Mouse (Mus musculus): ENCODE measurements at regions not wholly inside any gene's neighbourhood (a gene's known extent, or its start where the extent isn't known, plus 50 kb on each side); places are given as distances from the start of the nearest gene placed in this dataset.

DNA sequence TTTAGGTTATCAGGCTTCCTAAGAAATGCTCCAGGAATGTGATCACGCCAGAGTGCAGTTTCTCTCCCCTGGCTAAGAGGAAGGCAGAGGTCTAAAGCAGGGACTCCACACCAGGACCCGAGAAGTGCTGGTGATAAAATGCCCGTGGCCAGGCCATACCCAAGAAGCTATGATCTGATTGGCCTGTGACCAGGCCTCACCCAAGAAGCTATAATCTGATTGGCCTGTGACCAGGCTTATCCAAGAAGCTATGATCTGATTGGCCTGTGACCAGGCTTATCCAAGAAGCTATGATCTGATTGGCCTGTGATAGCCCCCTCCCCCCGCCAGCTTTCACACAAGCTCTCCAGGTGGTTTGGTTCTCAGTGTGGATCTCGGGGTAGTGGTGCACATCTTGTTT, 726.7 kb upstream of the Car8 start:
- TF ChIP-seq CTCF (IDR thresholded peaks at IDR 0.05): no peak
- TF ChIP-seq POLR2A (IDR thresholded peaks at IDR 0.05; ENCODE audit: insufficient read depth, low read depth, low read length): no peak
- TF ChIP-seq EP300 (IDR thresholded peaks at IDR 0.05; ENCODE audit: insufficient read depth, low read depth, low read length): no peak
